Mouse (Mus musculus): Measurements from ENCODE around the gene Mcm2.

Gene Mcm2

DNA sequence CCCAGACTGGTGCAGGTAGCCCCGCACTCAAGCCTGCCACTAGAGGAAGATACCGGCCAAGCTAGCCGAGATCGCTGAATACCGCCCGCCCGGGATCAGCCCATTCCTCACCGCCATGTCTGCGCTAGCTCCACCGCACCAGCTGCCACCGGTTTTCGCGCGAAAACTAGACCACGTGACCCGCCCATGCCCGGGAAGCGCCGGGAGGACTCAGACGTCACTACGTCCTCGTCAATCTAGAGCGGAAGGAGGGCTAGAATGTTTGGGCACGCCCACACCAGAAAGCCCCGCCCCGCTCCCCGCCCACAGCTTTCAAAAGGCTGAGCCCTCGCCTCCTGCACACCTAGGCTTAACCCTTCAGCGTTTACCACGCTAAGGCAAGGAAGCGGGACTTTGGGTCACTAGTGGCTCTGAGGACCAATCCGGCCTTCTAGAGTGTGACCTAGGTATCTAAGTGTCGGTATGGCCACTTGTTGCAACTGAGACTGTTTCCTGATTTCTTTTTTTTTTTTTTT lies at the start of gene Mcm2:
TSS of gene Mcm2 (minus strand) at position 247 of the 515 bp plus-strand sequence.
- peak; percentile 97 to 99 for DNase-seq

DNA sequence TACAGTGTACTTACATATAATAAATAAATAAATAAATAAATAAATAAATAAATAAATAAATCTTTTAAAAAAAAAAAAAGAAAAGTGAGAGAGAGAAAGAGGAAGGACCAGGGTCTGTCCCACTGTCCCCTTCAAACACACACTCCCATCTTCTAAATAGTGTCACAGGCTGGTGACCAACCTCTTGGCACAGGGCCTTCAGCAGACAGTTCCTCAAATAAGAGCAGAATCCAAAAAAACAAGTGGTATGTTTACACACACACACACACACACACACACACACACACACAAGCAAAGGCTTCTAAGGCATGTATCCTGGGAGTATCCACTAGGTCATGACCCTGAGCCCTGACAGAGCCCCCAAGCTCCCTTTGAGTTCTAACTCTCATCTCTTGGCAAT lies 49.2 kb upstream of the Mcm2 start:
- no peak for DNase-seq

- DNase-seq = no peak
Measured at GRCm38 (mm10) chr6:88946442-88946841, 47.9 kb upstream of the Mcm2 start.

DNA sequence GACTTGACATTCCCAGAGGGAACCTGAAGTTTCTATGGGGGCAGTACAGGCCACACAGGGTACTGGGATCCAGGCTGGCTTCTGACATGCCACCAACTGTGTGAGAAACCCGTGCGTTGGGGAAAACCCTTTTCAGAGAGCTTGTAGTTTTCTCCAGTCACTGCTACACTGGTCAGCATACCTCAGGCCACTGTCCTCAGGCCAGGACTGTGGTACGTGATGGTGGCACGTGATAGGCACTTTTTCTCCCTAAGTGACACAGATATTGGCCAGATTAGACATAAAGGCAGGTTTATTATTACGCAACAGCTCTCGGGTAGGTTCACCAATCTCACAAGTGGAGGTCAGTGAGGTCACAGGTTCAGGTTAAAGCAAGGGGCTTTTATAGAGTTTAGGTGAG lies 45.1 kb upstream of the Mcm2 start:
- DNase-seq = no peak

DNA sequence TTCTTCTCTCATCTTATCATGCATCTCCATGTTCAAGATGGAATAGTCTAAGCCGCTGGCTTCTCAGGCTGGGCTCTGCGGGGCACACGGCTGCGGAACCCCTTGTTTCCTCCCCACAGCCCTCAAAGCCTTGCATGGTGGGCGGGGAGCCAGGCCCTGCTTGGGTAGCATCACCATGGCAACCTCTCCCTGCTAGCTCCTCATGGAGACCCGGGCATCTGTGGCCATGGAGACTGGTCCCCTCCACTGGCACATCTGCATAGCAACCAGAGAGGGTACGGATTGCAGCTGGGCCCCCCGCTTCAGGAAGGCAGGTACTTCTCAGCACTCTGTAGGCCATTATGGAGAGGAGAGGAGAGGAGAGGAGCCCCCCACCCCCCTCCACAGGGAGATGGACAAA lies 44.0 kb upstream of the Mcm2 start:
- DNase-seq = no peak

DNA sequence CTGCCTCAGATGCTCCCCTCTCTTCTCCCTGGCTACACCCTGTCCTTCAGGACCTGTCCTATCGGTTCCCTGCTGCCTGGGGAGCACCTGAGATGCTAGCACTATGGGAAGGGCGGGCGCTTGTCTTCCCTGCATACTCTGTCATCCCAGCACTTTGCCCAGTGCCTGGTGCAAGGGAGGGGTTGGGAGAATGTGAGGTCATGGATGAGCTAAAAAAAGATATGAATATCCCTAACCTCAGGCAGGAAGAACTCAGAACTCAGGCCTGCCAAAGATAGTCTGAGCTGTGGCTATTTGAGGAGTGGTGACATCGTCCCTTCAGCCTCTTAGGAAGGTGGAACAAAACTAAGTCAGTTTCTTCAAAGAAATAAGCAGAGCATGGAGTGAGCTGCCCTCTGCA lies 43.0 kb upstream of the Mcm2 start:
- DNase-seq = no peak

DNA sequence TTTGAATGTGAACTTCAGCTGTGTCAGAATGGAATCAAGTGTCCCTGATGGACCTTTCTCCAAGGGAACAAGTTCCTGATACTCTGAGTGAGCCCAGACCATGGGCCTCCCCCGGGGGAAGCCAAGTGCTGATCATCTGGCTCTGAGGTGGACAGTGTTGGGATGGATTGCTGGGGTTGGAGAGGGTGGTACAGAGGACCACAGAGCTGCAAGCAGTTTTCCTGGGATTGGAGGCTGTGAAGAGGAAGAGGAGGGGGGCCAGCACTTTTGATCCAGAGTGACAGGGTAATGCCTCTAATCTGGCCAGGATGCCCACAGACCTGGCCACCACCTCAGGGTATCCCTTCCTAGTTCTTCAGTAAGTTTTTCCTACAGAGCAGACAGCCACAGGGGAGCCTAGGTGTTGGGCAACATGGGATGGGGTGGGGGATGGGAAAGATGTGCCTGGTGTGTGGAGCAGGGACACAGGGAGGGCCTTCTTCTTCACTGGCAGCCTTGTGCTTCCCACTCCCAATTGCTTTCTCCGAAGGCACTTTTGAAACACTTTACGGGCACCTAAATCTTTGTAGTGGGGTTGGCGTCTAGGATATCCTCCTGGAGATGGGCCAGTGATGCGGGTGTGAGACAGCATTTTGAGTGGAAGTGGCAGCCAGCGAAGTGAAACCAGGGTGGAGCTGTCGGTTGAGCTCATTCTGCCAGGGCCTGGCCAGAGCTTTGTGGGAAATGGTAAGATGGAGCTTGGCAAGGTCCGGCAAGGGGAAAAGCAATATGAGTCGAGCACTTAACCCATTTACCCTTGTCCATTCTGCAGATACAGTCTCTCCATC lies 41.7 kb upstream of the Mcm2 start:
- no peak for DNase-seq

DNA sequence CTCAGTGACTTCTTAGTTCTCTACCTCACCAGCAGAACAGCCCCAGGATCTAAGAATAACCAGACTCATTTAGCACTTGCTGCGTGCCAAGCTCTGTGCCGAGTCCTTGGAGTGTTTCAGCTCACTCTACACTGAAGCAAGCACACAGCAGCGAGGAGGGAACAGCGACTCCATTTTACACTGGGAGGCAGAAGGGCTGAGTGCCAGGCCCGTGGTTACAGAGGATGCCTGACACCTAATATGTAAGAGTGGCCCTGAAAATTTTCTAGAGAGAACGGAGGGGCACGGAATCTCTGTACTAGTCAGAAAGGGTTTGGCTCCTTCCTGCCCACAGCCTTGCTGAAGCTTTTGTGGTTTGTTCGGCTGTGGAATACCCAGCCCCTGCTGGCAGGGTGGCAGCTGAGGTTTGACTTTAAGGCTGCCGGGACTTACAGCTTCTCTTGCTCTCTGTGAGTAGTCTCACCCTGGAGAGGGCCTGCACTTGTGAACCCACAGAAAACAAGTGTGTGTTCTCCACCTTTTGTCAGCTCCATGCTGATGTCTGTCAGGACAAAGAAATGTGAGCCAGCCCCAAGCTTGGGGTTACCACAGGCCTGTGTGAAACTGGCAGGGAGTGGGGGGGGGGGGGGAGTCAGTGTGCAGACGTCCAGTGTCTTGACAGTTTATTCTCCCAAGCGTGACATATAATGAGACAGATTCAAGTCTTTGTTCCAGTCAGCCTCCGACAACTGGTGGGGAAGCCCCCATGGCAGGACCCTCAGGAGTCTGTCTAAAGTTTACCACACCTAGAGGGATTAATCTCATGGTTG lies 40.9 kb upstream of the Mcm2 start:
- peak; percentile 67 to 81 for DNase-seq

DNA sequence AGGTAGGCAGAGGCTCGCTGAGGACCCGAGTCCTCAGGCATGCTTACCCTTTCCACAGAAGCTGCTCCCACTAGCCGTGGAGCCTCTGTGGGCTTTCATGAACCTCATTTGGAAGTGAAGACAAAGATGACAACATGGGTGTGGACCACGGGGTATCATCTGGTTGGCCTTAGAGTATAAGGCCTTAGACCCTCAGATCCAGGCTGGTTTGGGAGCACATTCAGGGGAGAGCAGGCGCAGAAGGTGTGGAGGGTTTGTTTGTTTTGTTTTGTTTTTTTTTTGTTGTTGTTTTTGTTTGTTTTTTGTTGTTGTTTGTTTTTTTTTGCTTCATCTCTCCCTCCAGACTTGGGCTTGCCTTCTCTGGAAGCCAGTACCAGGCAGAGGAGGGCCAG lies 40.1 kb upstream of the Mcm2 start:
- DNase-seq = no peak

GRCm38 (mm10) chr6:88937971-88938663 lies 39.5 kb upstream of the Mcm2 start:
- DNase-seq = peak; percentile 47 to 74

- DNase-seq = no peak
Measured at GRCm38 (mm10) chr6:88937214-88937549, 38.6 kb upstream of the Mcm2 start.

DNA sequence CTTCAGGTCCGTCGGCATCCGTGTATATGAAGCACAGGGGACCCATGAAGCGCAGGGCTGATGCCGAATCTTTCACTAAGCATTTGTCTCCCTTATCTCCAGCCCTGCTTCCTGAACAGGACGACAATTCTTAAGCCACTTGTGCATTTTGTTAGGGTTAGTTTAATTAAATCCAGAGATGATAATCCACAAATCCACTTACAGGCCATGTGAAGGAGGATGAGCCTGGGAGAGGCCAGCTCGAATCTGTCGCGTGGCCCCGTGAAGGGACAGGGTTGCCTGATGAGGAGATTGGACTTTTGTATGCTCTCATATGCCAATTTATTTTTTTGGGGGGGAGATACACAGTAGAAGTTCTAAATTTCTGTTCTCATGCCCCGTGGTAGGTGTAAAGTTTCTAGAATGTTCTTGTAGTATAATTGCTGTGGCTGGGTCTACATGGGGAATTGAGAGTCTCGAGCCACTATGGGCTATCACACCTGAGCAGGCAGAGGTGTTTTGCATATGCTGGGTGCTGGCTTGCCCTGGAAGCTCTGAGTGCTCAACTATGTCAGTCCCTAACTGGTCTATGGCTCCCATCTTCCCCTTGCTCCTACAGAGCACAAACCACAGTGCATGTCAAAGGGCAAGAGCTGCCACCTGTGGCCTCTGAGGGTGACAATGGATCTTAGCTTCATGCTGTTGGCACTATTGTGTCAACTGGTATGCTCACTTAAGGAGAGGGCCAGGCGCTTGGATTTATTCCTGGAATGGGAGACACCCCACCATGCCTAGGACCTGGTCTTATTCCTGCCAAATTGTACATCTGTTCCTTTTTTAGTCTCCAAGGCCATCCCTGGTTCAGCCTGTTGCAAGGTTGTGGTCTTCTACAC lies 38.0 kb upstream of the Mcm2 start:
- DNase-seq = no peak

- peak in 1 of 2 experiments; percentile 52 for DNase-seq
Measured at GRCm38 (mm10) chr6:88935735-88936276, 37.2 kb upstream of the Mcm2 start.

DNA sequence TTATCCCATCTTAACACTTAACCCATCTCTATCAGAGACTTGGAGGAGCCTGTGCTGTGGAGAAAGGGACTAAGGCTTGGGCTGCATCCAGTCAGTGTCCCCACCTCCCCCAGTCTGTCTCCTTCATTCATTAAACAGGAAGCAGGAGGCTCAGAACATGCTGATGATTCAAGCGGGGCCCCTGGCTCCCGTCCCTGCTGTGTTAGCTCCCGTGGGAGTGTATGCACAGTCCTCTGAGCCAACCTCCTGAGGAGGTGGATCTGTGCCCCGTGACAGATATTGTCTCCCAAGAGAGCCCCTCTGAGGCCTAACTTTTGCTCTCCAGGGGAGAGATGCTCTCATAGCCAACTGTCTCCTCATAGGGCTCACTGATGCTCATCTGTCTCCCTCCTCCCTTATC lies 36.2 kb upstream of the Mcm2 start:
- no peak for DNase-seq

- no peak for DNase-seq
Measured at GRCm38 (mm10) chr6:88934132-88934531, 35.6 kb upstream of the Mcm2 start.

- no peak for DNase-seq
Measured at GRCm38 (mm10) chr6:88931449-88931848, 32.9 kb upstream of the Mcm2 start.

DNA sequence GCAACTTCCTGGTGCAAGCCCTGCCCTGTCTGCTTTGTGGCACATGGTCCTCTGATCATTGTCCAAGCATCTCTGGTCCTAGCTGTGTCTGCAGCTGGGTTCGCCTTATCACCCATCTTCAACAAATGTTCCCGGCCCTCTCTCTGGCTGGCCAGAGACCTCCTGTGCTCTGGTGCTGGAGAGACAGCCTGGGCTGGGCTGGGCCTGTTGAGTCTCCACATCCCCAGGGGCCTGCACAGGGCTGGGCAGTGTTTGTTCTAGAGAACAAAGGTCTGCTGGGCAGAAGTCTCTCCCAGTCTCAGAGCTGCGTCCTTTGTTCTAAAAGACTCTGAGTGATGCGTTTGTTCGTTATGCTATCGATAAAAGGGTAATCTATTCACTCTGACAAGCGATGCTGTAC lies 31.5 kb upstream of the Mcm2 start:
- no peak for DNase-seq

- DNase-seq = no peak
Measured at GRCm38 (mm10) chr6:88929451-88929850, 30.9 kb upstream of the Mcm2 start.

DNA sequence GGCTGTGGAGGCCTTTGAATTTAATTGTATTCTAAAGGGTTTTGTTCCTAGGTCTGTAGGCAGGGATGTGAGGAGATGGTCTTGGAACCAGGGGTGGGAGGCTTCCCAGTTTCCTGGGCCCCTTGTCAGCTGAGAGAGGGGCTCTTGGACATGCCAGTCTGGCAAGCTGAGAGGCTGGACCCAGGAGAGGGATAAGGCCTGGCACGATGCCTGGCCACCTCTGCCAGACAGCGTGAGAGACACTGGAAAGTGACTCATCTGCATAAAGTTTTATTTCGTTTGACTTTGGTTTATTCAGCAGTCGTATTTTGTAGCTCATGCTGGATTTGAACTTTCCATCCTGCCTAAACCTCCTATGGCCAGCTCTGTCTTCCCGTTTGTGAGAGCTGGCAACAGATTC lies 30.0 kb upstream of the Mcm2 start:
- DNase-seq = no peak

- DNase-seq = no peak
Measured at GRCm38 (mm10) chr6:88928026-88928425, 29.4 kb upstream of the Mcm2 start.

DNA sequence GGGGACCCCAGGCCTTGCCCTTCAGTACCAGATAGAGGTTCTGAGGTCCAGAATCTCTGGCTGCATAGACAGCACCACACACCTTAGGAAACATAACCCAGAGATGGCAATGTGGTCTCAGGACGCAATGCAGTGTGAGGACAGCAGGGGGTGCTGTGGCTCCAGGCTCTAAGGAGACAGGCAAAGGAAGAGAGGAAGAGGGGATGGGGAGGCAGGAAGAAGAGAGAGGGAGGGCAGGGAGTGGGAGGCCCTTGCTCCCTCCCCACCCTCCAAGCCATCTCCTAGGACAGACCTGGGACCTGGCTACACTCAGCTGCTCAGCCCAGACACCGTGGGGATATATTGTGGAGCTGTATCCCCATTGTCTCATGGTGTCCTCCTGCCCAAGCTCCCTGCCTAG lies 29.0 kb upstream of the Mcm2 start:
- peak; percentile 81 to 84 for DNase-seq

GRCm38 (mm10) chr6:88926870-88927269 lies 28.3 kb upstream of the Mcm2 start:
- peak; percentile 30 to 57 for DNase-seq
